Mouse (Mus musculus): ENCODE measurements around the gene Sin3a. TPM values are rescaled to one million over a fixed set of nuclear protein-coding genes. Genes with fewer than 3 reads are reported as not detected.

Sin3a gene
- polyA plus RNA-seq, 2 experiments, result 14.9 to 20.5 TPM

GRCm38 (mm10) chr9:57070262-57070661 lies 1.6 kb upstream of the Sin3a start:
- Histone ChIP-seq H3K9ac (replicated peaks) (peak overlapping the region; percentile 94), H3K4me2 (ENCODE audit: low read depth) (peak overlapping the region; percentile 97)

GRCm38 (mm10) chr9:57070800-57071545 lies 867 bp upstream of the Sin3a start:
- peaks cover 23 to 32% of the 10 kb centered on the region in 2 experiments for H3K4me1 ChIP-seq (replicated peaks; ENCODE audit: control insufficient read depth in 2 of 2, insufficient read depth in 2 of 2, low read length in 1 of 2)
- ATAC-seq (ENCODE audit: insufficient read depth), result no peak
- peak overlapping the region; percentile 72 for H3K27ac ChIP-seq
- H3K9me3 ChIP-seq (ENCODE audit: control insufficient read depth, low read length), result no peaks in the 10 kb centered on the region
- H3K4me2 ChIP-seq (ENCODE audit: low read depth), result peak overlapping the region; percentile 97
- no peaks in the 10 kb centered on the region for H3K27me3 ChIP-seq (ENCODE audit: control insufficient read depth, insufficient read depth, low read length)
- DNase-seq (ENCODE audit: low read depth in 3 of 3, low spot score in 3 of 3), result no peak
- WGBS (ENCODE audit: insufficient replicate concordance), result 5% methylated on average over 5 of the region's 5 CpGs
- peak overlapping the region; percentile 94 for H3K9ac ChIP-seq (replicated peaks)
- H3K4me3 ChIP-seq (ENCODE audit: insufficient read depth in 1 of 2, low read depth in 2 of 2, low read length in 2 of 2), result peak overlapping the region; percentile 92 to 94
- no peak for TF ChIP-seq EP300 (IDR thresholded peaks at IDR 0.05; ENCODE audit: low read depth)
- no peak for TF ChIP-seq CTCF (IDR thresholded peaks at IDR 0.05; ENCODE audit: low read depth)
- no peaks in the 10 kb centered on the region for H3K36me3 ChIP-seq (replicated peaks; ENCODE audit: control insufficient read depth, insufficient read depth, low read depth)

More at GRCm38 (mm10) chr9:57070262-57070661, 1.6 kb upstream of the Sin3a start:
- no peaks in the 10 kb centered on the region for H3K27me3 ChIP-seq (ENCODE audit: control insufficient read depth, insufficient read depth, low read length)
- peak overlapping the region in 1 of 2 experiments; percentile 92; a peak in 2 of 4 replicates for H3K4me3 ChIP-seq (ENCODE audit: insufficient read depth in 1 of 2, low read depth in 2 of 2, low read length in 2 of 2)
- no peaks in the 10 kb centered on the region for H3K36me3 ChIP-seq (replicated peaks; ENCODE audit: control insufficient read depth, insufficient read depth, low read depth)
- ATAC-seq (ENCODE audit: insufficient read depth) (no peak), DNase-seq (ENCODE audit: low read depth in 3 of 3, low spot score in 3 of 3) (peak in 1 of 3 experiments; percentile 61)
- TF ChIP-seq CTCF (IDR thresholded peaks at IDR 0.05; ENCODE audit: low read depth) (no peak), EP300 (IDR thresholded peaks at IDR 0.05; ENCODE audit: low read depth) (peak; percentile 74)
- peaks cover 23 to 32% of the 10 kb centered on the region in 2 experiments for H3K4me1 ChIP-seq (replicated peaks; ENCODE audit: control insufficient read depth in 2 of 2, insufficient read depth in 2 of 2, low read length in 1 of 2)
- no peaks in the 10 kb centered on the region for H3K9me3 ChIP-seq (ENCODE audit: control insufficient read depth, low read length)
- 5% methylated on average over 1 of the region's 1 CpGs for WGBS (ENCODE audit: insufficient replicate concordance)
- H3K27ac ChIP-seq, result peak overlapping the region; percentile 47

- no peak for ATAC-seq (ENCODE audit: insufficient read depth)
- Histone ChIP-seq H3K36me3 (replicated peaks; ENCODE audit: control insufficient read depth, insufficient read depth, low read depth) (no peaks in the 10 kb centered on the region), H3K27me3 (ENCODE audit: control insufficient read depth, insufficient read depth, low read length) (no peaks in the 10 kb centered on the region), H3K4me3 (ENCODE audit: insufficient read depth in 1 of 2, low read depth in 2 of 2, low read length in 2 of 2) (peak overlapping the region; percentile 92 to 94), H3K4me2 (ENCODE audit: low read depth) (peak overlapping the region; percentile 97), H3K9me3 (ENCODE audit: control insufficient read depth, low read length) (no peaks in the 10 kb centered on the region), H3K4me1 (replicated peaks; ENCODE audit: control insufficient read depth in 2 of 2, insufficient read depth in 2 of 2, low read length in 1 of 2) (peaks cover 28 to 32% of the 10 kb centered on the region in 2 experiments), H3K9ac (replicated peaks) (peak overlapping the region; percentile 94), H3K27ac (peak overlapping the region; percentile 98)
- TF ChIP-seq CTCF (IDR thresholded peaks at IDR 0.05; ENCODE audit: low read depth) (no peak), EP300 (IDR thresholded peaks at IDR 0.05; ENCODE audit: low read depth) (no peak)
- under 1% methylated on average over 40 of the region's 40 CpGs for WGBS (ENCODE audit: insufficient replicate concordance)
- DNase-seq (ENCODE audit: low read depth in 3 of 3, low spot score in 3 of 3), result no peak
Measured at GRCm38 (mm10) chr9:57072526-57072988, 717 bp downstream of the Sin3a start.

GRCm38 (mm10) chr9:57072989-57073789 lies 1.3 kb downstream of the Sin3a start:
- Histone ChIP-seq H3K27ac (peak overlapping the region; percentile 98), H3K4me2 (ENCODE audit: low read depth) (peak overlapping the region; percentile 97), H3K9me3 (ENCODE audit: control insufficient read depth, low read length) (no peaks in the 10 kb centered on the region), H3K9ac (replicated peaks) (peak overlapping the region; percentile 94), H3K27me3 (ENCODE audit: control insufficient read depth, insufficient read depth, low read length) (no peaks in the 10 kb centered on the region), H3K4me3 (ENCODE audit: insufficient read depth in 1 of 2, low read depth in 2 of 2, low read length in 2 of 2) (peak overlapping the region; percentile 92 to 94), H3K36me3 (replicated peaks; ENCODE audit: control insufficient read depth, insufficient read depth, low read depth) (no peaks in the 10 kb centered on the region), H3K4me1 (replicated peaks; ENCODE audit: control insufficient read depth in 2 of 2, insufficient read depth in 2 of 2, low read length in 1 of 2) (peaks cover 29 to 32% of the 10 kb centered on the region in 2 experiments)
- ATAC-seq (ENCODE audit: insufficient read depth) (peak; percentile 66), DNase-seq (ENCODE audit: low read depth in 3 of 3, low spot score in 3 of 3) (peak; percentile 100)
- TF ChIP-seq EP300 (IDR thresholded peaks at IDR 0.05; ENCODE audit: low read depth), result no peak; the same call in 1 of the 2 replicates
- peak; percentile 70 for TF ChIP-seq CTCF (IDR thresholded peaks at IDR 0.05; ENCODE audit: low read depth)
- WGBS (ENCODE audit: insufficient replicate concordance), result under 1% methylated on average over 54 of the region's 54 CpGs

GRCm38 (mm10) chr9:57073790-57074094 lies 1.9 kb downstream of the Sin3a start:
- DNase-seq (ENCODE audit: low read depth in 3 of 3, low spot score in 3 of 3), result no peak
- Histone ChIP-seq H3K9me3 (ENCODE audit: control insufficient read depth, low read length) (no peaks in the 10 kb centered on the region), H3K4me3 (ENCODE audit: insufficient read depth in 1 of 2, low read depth in 2 of 2, low read length in 2 of 2) (peak overlapping the region; percentile 76 to 92), H3K36me3 (replicated peaks; ENCODE audit: control insufficient read depth, insufficient read depth, low read depth) (no peaks in the 10 kb centered on the region), H3K27ac (peak overlapping the region; percentile 98), H3K4me1 (replicated peaks; ENCODE audit: control insufficient read depth in 2 of 2, insufficient read depth in 2 of 2, low read length in 1 of 2) (peaks cover 29% of the 10 kb centered on the region in 2 experiments), H3K4me2 (ENCODE audit: low read depth) (peak overlapping the region; percentile 97), H3K9ac (replicated peaks) (peak overlapping the region; percentile 68), H3K27me3 (ENCODE audit: control insufficient read depth, insufficient read depth, low read length) (no peaks in the 10 kb centered on the region)
- no peak; the same call in 1 of the 2 replicates for TF ChIP-seq CTCF (IDR thresholded peaks at IDR 0.05; ENCODE audit: low read depth)
- TF ChIP-seq EP300 (IDR thresholded peaks at IDR 0.05; ENCODE audit: low read depth), result no peak
- under 1% methylated on average over 15 of the region's 15 CpGs for WGBS (ENCODE audit: insufficient replicate concordance)
- no peak for ATAC-seq (ENCODE audit: insufficient read depth)

Data from liver, embryonic 14.5 days (tissue).